Mouse (Mus musculus): ENCODE results near the gene Rps3a1.
"Not testable (repeated sequence)": the region's sequence is repeated elsewhere in the genome, so short reads cannot be mapped to it uniquely, and the experiment has no call there.

The Rps3a1 gene

GRCm38 (mm10) chr3:86114659-86115338, 27.7 kb downstream of the Rps3a1 start:
- no peak for DNase-seq (ENCODE audit: low read depth, low spot score)

- DNase-seq (ENCODE audit: low read depth, low spot score) = no peak
Observed at GRCm38 (mm10) chr3:86112766-86113165, 29.7 kb downstream of the Rps3a1 start.

GRCm38 (mm10) chr3:86110077-86110476, 32.4 kb downstream of the Rps3a1 start:
- DNase-seq (ENCODE audit: low read depth, low spot score) = no peak

- no peak for DNase-seq (ENCODE audit: low read depth, low spot score)
Observed at GRCm38 (mm10) chr3:86109099-86109498, 33.4 kb downstream of the Rps3a1 start.

GRCm38 (mm10) chr3:86108576-86108975, 33.9 kb downstream of the Rps3a1 start:
- no peak for DNase-seq (ENCODE audit: low read depth, low spot score)

GRCm38 (mm10) chr3:86107637-86108539, 34.6 kb downstream of the Rps3a1 start:
- no peak for DNase-seq (ENCODE audit: low read depth, low spot score)

- no peak for DNase-seq (ENCODE audit: low read depth, low spot score)
Observed at GRCm38 (mm10) chr3:86106086-86106632, 36.3 kb downstream of the Rps3a1 start.

- DNase-seq (ENCODE audit: low read depth, low spot score) = no peak
Observed at GRCm38 (mm10) chr3:86104909-86105308, 37.6 kb downstream of the Rps3a1 start.

- DNase-seq (ENCODE audit: low read depth, low spot score) = not testable (repeated sequence)
Observed at GRCm38 (mm10) chr3:86104433-86104832, 38.1 kb downstream of the Rps3a1 start.

GRCm38 (mm10) chr3:86103449-86104291, 38.8 kb downstream of the Rps3a1 start:
- no peak for DNase-seq (ENCODE audit: low read depth, low spot score)

GRCm38 (mm10) chr3:86101956-86102355, 40.5 kb downstream of the Rps3a1 start:
- DNase-seq (ENCODE audit: low read depth, low spot score) = no peak

GRCm38 (mm10) chr3:86093907-86094306, 48.6 kb downstream of the Rps3a1 start:
- DNase-seq (ENCODE audit: low read depth, low spot score) = no peak

GRCm38 (mm10) chr3:86093213-86093845, 49.2 kb downstream of the Rps3a1 start:
- DNase-seq (ENCODE audit: low read depth, low spot score) = no peak
